Mouse (Mus musculus) limb, embryonic 13.5 days (tissue): ENCODE results near the gene Rbm26. TPM values are rescaled to one million over a fixed set of nuclear protein-coding genes. Genes with fewer than 3 reads are reported as not detected.

Experiments
- ATAC-seq: fragments of 200-750 bp; cut with Nextera tagmentation; 2 replicates; pipeline ENCODE4 v1.8.0; 2017; ENCODE audit warnings: low read depth, moderate number of reproducible peaks, moderate TSS enrichment; ENCODE audit not compliant: low FRiP score
- H3K27ac ChIP-seq: fragments of 300-500 bp; sonication (generic); 2 replicates; pipeline ENCODE4 v1.5.1; 2015; ENCODE audit warnings: inconsistent platforms, mild to moderate bottlenecking, moderate library complexity
- H3K27me3 ChIP-seq: fragments of 300-500 bp; sonication (generic); 2 replicates; pipeline ENCODE4 v1.6.1; 2015; ENCODE audit warnings: mild to moderate bottlenecking, inconsistent platforms
- H3K36me3 ChIP-seq: fragments of 300-500 bp; sonication (generic); 2 replicates; pipeline ENCODE4 v1.6.1; 2015; ENCODE audit warnings: inconsistent platforms, mild to moderate bottlenecking, moderate library complexity
- H3K4me1 ChIP-seq: fragments of 300-500 bp; sonication (generic); 2 replicates; pipeline ENCODE4 v1.6.1; 2015; ENCODE audit warnings: inconsistent platforms
- H3K4me2 ChIP-seq: fragments of 300-500 bp; sonication (generic); replicated peaks from 2 replicates; pipeline ENCODE4 v1.6.1; 2015; ENCODE audit warnings: inconsistent platforms, mild to moderate bottlenecking, moderate library complexity
- H3K4me3 ChIP-seq: fragments of 300-500 bp; sonication (generic); 2 replicates; pipeline ENCODE4 v1.5.1; 2015; ENCODE audit warnings: moderate library complexity, mild to moderate bottlenecking, inconsistent platforms
- H3K9ac ChIP-seq: fragments of 300-500 bp; sonication (generic); 2 replicates; pipeline ENCODE4 v1.6.1; 2015; ENCODE audit warnings: mild to moderate bottlenecking, inconsistent platforms
- H3K9me3 ChIP-seq: fragments of 300-500 bp; sonication (generic); 2 replicates; pipeline ENCODE4 v1.6.1; 2016; ENCODE audit warnings: inconsistent platforms
- WGBS: fragments of 180-500 bp; shearing (Covaris S2); methylation state at CpG from one replicate; pipeline ENCODE4 v1.1.7; 2015; 5-methylcytosine and 5-hydroxymethylcytosine counted together
- polyA plus RNA-seq: library from polyadenylated mRNA; unstranded; fragments of >200 nt; fragmentation: Nextera tagmentation; extraction: Ambion mirVana; gene quantifications from 2 replicates; pipeline ENCODE4 v1.2.1, GENCODE M21; 2015

Gene Rbm26
- polyA plus RNA-seq, 1 experiment from 2014 or later: 46.5 TPM

DNA sequence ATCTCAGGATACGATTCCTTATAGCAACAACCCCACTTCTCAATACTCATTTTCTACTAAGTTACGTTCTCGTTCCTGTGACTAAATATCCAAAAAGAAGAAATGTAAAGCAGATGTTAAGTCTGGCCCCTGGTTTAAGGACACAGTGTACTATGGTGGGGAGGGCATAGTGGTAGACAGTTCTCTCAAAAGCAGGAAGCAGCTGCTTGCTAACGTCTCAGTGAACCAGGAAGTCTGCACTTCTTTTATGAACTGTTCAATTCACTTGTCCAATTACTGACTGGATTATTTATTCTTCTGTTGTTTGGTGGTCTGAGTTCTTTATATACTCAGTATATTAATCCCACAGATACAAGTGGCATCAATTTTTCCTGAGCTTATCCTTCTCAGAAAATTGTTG is 12.3 kb downstream of the Rbm26 start:
- Histone ChIP-seq H3K27me3 (no peaks in the 10 kb centered on the region), H3K4me1 (peaks cover 19% of the 10 kb centered on the region), H3K9ac (no peak overlapping the region), H3K4me2 (no peak overlapping the region), H3K9me3 (no peaks in the 10 kb centered on the region), H3K36me3 (no peaks in the 10 kb centered on the region), H3K27ac (no peak overlapping the region), H3K4me3 (no peak overlapping the region)
- no peak for ATAC-seq
- WGBS: 25% methylated on average over 4 of the region's 4 CpGs

DNA sequence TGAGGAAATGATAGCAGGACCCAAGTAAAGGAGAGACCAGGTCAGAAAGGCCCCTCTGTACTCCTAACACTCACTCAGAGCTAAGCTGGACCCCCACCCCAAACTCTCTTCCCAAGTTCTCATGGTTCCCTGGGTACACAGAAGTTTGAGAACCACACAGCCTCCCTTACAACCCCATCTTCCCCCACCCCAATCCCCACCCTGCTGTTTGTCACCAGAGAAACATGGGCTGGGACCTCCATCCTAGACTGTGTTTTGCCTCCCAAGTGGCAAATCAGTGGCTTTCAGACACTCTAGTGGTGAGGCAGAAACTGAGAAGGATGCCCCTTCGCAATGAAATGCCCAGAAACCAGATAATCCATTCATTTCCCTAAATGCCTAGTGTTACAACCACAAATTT is 15.8 kb downstream of the Rbm26 start:
- Histone ChIP-seq H3K9me3 (no peaks in the 10 kb centered on the region), H3K9ac (no peak overlapping the region), H3K4me3 (no peak overlapping the region), H3K36me3 (peaks cover 18% of the 10 kb centered on the region), H3K4me2 (no peak overlapping the region), H3K27me3 (no peaks in the 10 kb centered on the region), H3K4me1 (peaks cover 19% of the 10 kb centered on the region), H3K27ac (no peak overlapping the region)
- WGBS: 93% methylated on average over 1 of the region's 1 CpGs
- no peak for ATAC-seq

- Histone ChIP-seq H3K9ac (no peak overlapping the region), H3K4me1 (peaks cover 13% of the 10 kb centered on the region; the same call in 1 of the 2 replicates), H3K27ac (no peak overlapping the region), H3K4me3 (no peak overlapping the region), H3K4me2 (no peak overlapping the region), H3K9me3 (no peaks in the 10 kb centered on the region), H3K36me3 (peaks cover 28% of the 10 kb centered on the region), H3K27me3 (no peaks in the 10 kb centered on the region)
- WGBS: 6% methylated on average over 2 of the region's 2 CpGs
- ATAC-seq: no peak
These were observed 18.6 kb downstream of the Rbm26 start for GRCm38 (mm10) chr14:105158526-105158925.

- no peaks in the 10 kb centered on the region for H3K9me3 ChIP-seq
- H3K4me3 ChIP-seq: no peak overlapping the region
- no peak overlapping the region for H3K27ac ChIP-seq
- WGBS: 91% methylated on average over 3 of the region's 3 CpGs
- no peaks in the 10 kb centered on the region for H3K27me3 ChIP-seq
- ATAC-seq: no peak
- no peaks in the 10 kb centered on the region for H3K4me1 ChIP-seq
- H3K36me3 ChIP-seq: peaks cover 25% of the 10 kb centered on the region
- no peak overlapping the region for H3K4me2 ChIP-seq
- H3K9ac ChIP-seq: no peak overlapping the region
These were observed 43.1 kb downstream of the Rbm26 start for GRCm38 (mm10) chr14:105134076-105134475.

DNA sequence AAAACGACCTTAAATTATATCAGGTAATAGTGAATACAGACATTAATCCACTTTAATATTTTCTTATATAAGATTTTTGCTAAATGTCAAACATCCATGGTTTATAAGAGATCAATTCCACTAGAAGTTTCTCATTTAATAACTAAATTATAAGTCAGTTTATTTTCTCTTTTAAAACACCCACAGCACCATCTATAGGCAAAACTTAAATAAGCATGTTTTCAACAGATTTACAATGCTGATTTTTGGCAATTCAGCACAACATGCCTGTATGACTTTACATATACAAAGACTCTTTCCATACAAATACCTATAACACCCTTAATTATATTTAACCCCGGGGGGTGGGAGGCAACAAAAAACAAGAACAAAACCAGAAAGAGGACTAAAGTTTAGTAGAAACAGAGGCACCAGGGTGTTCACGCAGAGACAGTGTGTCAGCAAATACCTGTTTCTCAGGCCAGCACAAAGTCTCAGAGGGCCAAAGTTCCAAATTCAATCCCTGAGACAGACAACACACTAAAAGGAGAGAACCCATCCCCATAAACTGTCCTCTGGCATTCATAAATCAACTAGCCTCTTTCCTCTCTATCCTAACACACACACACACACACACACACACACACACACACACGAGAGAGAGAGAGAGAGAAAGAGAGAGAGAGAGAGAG is 49.3 kb downstream of the Rbm26 start:
- WGBS: 86% methylated on average over 4 of the region's 4 CpGs
- Histone ChIP-seq H3K27me3 (no peaks in the 10 kb centered on the region), H3K4me2 (no peak overlapping the region), H3K4me3 (no peak overlapping the region), H3K4me1 (no peaks in the 10 kb centered on the region), H3K27ac (no peak overlapping the region), H3K9me3 (no peaks in the 10 kb centered on the region), H3K36me3 (peaks cover 55% of the 10 kb centered on the region), H3K9ac (no peak overlapping the region)
- no peak for ATAC-seq

GRCm38 (mm10) chr14:105124513-105124912 is 52.6 kb downstream of the Rbm26 start:
- Histone ChIP-seq H3K27ac (no peak overlapping the region), H3K9me3 (no peaks in the 10 kb centered on the region), H3K27me3 (no peaks in the 10 kb centered on the region), H3K4me3 (no peak overlapping the region), H3K4me2 (no peak overlapping the region), H3K9ac (no peak overlapping the region), H3K4me1 (no peaks in the 10 kb centered on the region), H3K36me3 (peaks cover 61% of the 10 kb centered on the region)
- WGBS: 94% methylated on average over 9 of the region's 9 CpGs
- ATAC-seq: no peak

- Histone ChIP-seq H3K9ac (no peak overlapping the region), H3K36me3 (peaks cover 24% of the 10 kb centered on the region), H3K9me3 (no peaks in the 10 kb centered on the region), H3K4me3 (no peak overlapping the region), H3K27ac (no peak overlapping the region), H3K27me3 (no peaks in the 10 kb centered on the region), H3K4me2 (no peak overlapping the region), H3K4me1 (no peaks in the 10 kb centered on the region)
- no peak for ATAC-seq
- WGBS: 60% methylated on average over 2 of the region's 2 CpGs
These were observed 61.7 kb downstream of the Rbm26 start for GRCm38 (mm10) chr14:105115402-105115801.

- H3K4me3 ChIP-seq: no peak overlapping the region
- 95% methylated on average over 2 of the region's 2 CpGs for WGBS
- ATAC-seq: no peak
- peaks cover 9% of the 10 kb centered on the region for H3K36me3 ChIP-seq
- H3K4me1 ChIP-seq: no peaks in the 10 kb centered on the region
- H3K4me2 ChIP-seq: no peak overlapping the region
- H3K27me3 ChIP-seq: no peaks in the 10 kb centered on the region
- no peak overlapping the region for H3K9ac ChIP-seq
- H3K9me3 ChIP-seq: no peaks in the 10 kb centered on the region
- no peak overlapping the region for H3K27ac ChIP-seq
These were observed 70.9 kb downstream of the Rbm26 start for GRCm38 (mm10) chr14:105106252-105106651.

GRCm38 (mm10) chr14:105098861-105099260 is 78.3 kb downstream of the Rbm26 start:
- no peaks in the 10 kb centered on the region for H3K4me1 ChIP-seq
- 73% methylated on average over 7 of the region's 7 CpGs for WGBS
- no peak overlapping the region for H3K4me2 ChIP-seq
- no peak overlapping the region for H3K4me3 ChIP-seq
- no peaks in the 10 kb centered on the region for H3K9me3 ChIP-seq
- no peak overlapping the region for H3K27ac ChIP-seq
- no peaks in the 10 kb centered on the region for H3K27me3 ChIP-seq
- no peak overlapping the region for H3K9ac ChIP-seq
- 0 out of 2 replicates have a peak, but pooled peaks cover 2% of the 10 kb centered on the region for H3K36me3 ChIP-seq
- ATAC-seq: no peak

DNA sequence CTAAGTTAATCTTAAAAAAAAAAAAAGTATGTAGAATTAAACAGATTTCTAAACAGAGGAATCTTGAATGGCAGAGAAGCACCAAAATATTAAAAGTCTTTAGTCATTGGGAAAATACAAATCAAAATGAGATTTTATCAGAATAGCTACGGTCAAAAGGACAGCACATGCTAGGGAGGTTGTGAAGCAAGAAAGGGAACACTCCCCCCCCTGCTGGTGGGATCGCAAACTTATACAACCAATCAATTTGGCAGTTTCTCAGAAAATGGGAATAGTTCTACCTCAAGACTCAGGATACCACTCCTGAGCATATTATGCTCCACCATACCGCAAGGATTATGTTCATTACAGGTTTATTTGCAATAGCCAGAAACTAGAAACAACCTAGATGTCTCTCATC is 80.9 kb downstream of the Rbm26 start:
- Histone ChIP-seq H3K4me2 (no peak overlapping the region), H3K9me3 (no peaks in the 10 kb centered on the region), H3K9ac (no peak overlapping the region), H3K4me1 (no peaks in the 10 kb centered on the region), H3K27ac (no peak overlapping the region), H3K36me3 (no peaks in the 10 kb centered on the region), H3K27me3 (no peaks in the 10 kb centered on the region), H3K4me3 (no peak overlapping the region)
- 52% methylated on average over 3 of the region's 3 CpGs for WGBS
- no peak for ATAC-seq

DNA sequence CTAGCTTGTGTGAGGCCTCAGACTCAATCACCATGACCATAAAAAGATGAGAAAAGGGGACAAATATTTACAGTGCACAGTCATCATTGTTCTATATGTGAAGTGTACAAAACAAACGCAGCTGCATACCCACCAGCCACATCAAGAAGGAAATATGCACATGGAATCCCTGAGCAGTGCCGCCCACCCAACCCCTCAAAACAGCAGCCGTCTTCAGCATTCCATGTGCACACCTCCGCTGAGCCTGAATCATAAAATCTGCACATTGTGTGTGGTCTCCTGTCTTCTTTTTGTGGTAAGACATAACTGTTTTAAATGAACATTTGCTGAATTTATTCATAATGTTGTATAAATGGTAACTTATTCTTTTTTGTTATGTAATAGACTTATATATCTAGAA is 90.1 kb downstream of the Rbm26 start:
- H3K4me3 ChIP-seq: no peak overlapping the region
- H3K9me3 ChIP-seq: no peaks in the 10 kb centered on the region
- no peak overlapping the region for H3K9ac ChIP-seq
- no peaks in the 10 kb centered on the region for H3K27me3 ChIP-seq
- no peaks in the 10 kb centered on the region for H3K4me1 ChIP-seq
- H3K36me3 ChIP-seq: no peaks in the 10 kb centered on the region
- no peak for ATAC-seq
- H3K27ac ChIP-seq: no peak overlapping the region
- no peak overlapping the region for H3K4me2 ChIP-seq
- WGBS: 71% methylated on average over 4 of the region's 4 CpGs

DNA sequence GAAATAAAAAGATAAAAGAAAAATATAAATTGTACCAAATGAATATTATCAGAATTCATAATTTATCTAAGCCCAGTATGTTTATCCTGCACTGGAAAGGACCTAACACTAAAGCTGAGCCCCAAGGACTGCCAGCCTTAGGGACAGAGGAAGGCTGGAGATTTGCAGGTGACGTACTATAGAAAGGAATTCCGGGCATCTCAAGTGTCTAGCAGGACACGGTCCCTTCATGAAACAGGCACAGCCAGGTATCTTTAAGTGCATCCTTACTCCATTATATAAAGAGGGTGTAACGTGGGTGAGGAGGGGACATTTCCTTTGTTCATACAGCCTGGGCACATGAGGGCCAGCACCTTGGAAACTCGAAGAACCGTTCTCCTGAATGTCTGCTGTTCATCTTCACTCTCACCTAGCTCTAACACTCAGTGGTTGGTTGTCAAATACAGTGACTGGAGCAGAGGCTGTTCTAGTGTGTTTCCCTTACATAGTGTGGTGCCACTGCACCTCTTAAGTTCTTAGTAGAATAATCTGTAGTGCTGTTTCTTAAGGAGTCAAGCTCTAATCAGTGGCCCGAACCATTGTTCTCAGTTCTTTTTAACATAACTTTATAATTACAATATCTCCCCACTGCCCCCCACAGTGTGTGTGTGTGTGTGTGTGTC is 91.7 kb downstream of the Rbm26 start:
- H3K9me3 ChIP-seq: no peaks in the 10 kb centered on the region
- no peak overlapping the region for H3K27ac ChIP-seq
- no peaks in the 10 kb centered on the region for H3K4me1 ChIP-seq
- H3K9ac ChIP-seq: no peak overlapping the region
- WGBS: 67% methylated on average over 7 of the region's 7 CpGs
- H3K4me2 ChIP-seq: no peak overlapping the region
- H3K36me3 ChIP-seq: no peaks in the 10 kb centered on the region
- no peaks in the 10 kb centered on the region for H3K27me3 ChIP-seq
- ATAC-seq: no peak
- no peak overlapping the region for H3K4me3 ChIP-seq
